Mouse (Mus musculus) limb, embryonic 15.5 days (tissue): ENCODE data around the gene Gm3252. TPM values are rescaled to one million over a fixed set of nuclear protein-coding genes. Genes with fewer than 3 reads are reported as not detected.
"Not testable (repeated sequence)": the region's sequence is repeated elsewhere in the genome, so short reads cannot be mapped to it uniquely, and the experiment has no call there.

Experiments
- ATAC-seq: fragments of 200-750 bp; cut with Nextera tagmentation; 2 replicates; pipeline ENCODE4 v1.8.0; 2017; ENCODE audit warnings: low read depth, moderate TSS enrichment; ENCODE audit not compliant: insufficient number of reproducible peaks, low FRiP score, low TSS enrichment
- H3K27ac ChIP-seq: fragments of 300-500 bp; sonication (generic); 2 replicates; pipeline ENCODE4 v1.5.1; 2015; ENCODE audit warnings: moderate library complexity, mild to moderate bottlenecking, inconsistent platforms
- H3K27me3 ChIP-seq: fragments of 300-500 bp; sonication (generic); 2 replicates; pipeline ENCODE4 v1.6.1; 2015; ENCODE audit warnings: inconsistent platforms
- H3K36me3 ChIP-seq: fragments of 300-500 bp; sonication (generic); 2 replicates; pipeline ENCODE4 v1.6.1; 2015; ENCODE audit warnings: inconsistent platforms
- H3K4me1 ChIP-seq: fragments of 300-500 bp; sonication (generic); 2 replicates; pipeline ENCODE4 v1.6.1; 2015; ENCODE audit warnings: inconsistent platforms
- H3K4me2 ChIP-seq: fragments of 300-500 bp; sonication (generic); 2 replicates; pipeline ENCODE4 v1.6.1; 2015; ENCODE audit warnings: mild to moderate bottlenecking, inconsistent platforms
- H3K4me3 ChIP-seq: fragments of 300-500 bp; sonication (generic); 2 replicates; pipeline ENCODE4 v1.5.1; 2015; ENCODE audit warnings: mild to moderate bottlenecking, inconsistent platforms
- H3K9ac ChIP-seq: fragments of 300-500 bp; sonication (generic); 2 replicates; pipeline ENCODE4 v1.6.1; 2015; ENCODE audit warnings: inconsistent platforms
- H3K9me3 ChIP-seq: fragments of 300-500 bp; sonication (generic); 2 replicates; pipeline ENCODE4 v1.6.1; 2016; ENCODE audit warnings: inconsistent platforms
- WGBS: fragments of 180-500 bp; shearing (Covaris S2); methylation state at CpG from one replicate; pipeline ENCODE4 v1.1.7; 2015; 5-methylcytosine and 5-hydroxymethylcytosine counted together
- polyA plus RNA-seq: library from polyadenylated mRNA; unstranded; fragments of >200 nt; fragmentation: Nextera tagmentation; extraction: Ambion mirVana; gene quantifications from 2 replicates; pipeline ENCODE4 v1.2.1, GENCODE M21; 2015

Gm3252 gene
- 0.14 TPM in 1 of 2 replicates, not detected in the other for polyA plus RNA-seq

- not testable (repeated sequence) for ATAC-seq, H3K36me3 ChIP-seq, H3K27me3 ChIP-seq, H3K9me3 ChIP-seq, H3K9ac ChIP-seq, H3K27ac ChIP-seq, H3K4me1 ChIP-seq
- Histone ChIP-seq H3K4me3 (peak within 1 kb of the TSS; percentile 26), H3K4me2 (peak within 1 kb of the TSS; percentile 38)
- WGBS, result 2% methylated on average over 6 of the region's 47 CpGs
Measured at GRCm38 (mm10) chr14:4726038-4726880, at the start of gene Gm3252. Gm3252 (plus strand) TSS chr14:4726775.

- H3K27ac ChIP-seq, H3K4me1 ChIP-seq, H3K9me3 ChIP-seq, H3K4me2 ChIP-seq, H3K4me3 ChIP-seq, H3K36me3 ChIP-seq, H3K9ac ChIP-seq, ATAC-seq, H3K27me3 ChIP-seq: not testable (repeated sequence)
- 75% methylated on average over 1 of the region's 2 CpGs for WGBS
Measured at GRCm38 (mm10) chr14:4708938-4709337, 17.6 kb upstream of the Gm3252 start, which contains the start of gene Gm7876. Gm7876 (plus strand) TSS chr14:4709238.

GRCm38 (mm10) chr14:4776037-4776436, 49.5 kb downstream of the Gm3252 start, which contains the start of gene Gm9602:
Gm9602 (plus strand) TSS chr14:4776337.
- not testable (repeated sequence) for H3K4me2 ChIP-seq, H3K27me3 ChIP-seq, H3K27ac ChIP-seq, H3K36me3 ChIP-seq, ATAC-seq, H3K4me3 ChIP-seq, H3K4me1 ChIP-seq, H3K9me3 ChIP-seq, H3K9ac ChIP-seq
- WGBS, result 50% methylated on average over 1 of the region's 2 CpGs

Other genes starting within 250 kb of the Gm3252 start
- gene Gm3182, start 245.0 kb upstream of the Gm3252 start, polyA plus RNA-seq, result not detected in 2 replicates
- not detected in 2 replicates for gene Gm3047, start 171.4 kb upstream of the Gm3252 start, polyA plus RNA-seq
- not detected in 2 replicates for gene Gm8159, start 94.4 kb upstream of the Gm3252 start, polyA plus RNA-seq
- gene Gm3239, start 62.6 kb upstream of the Gm3252 start, polyA plus RNA-seq, result not detected in 2 replicates
- gene Gm7876, start 17.5 kb upstream of the Gm3252 start, polyA plus RNA-seq, result not detected in 2 replicates
- gene Gm9602, start 49.6 kb downstream of the Gm3252 start, polyA plus RNA-seq, result not detected in 2 replicates
- not detected in 2 replicates for gene Gm3269, start 111.3 kb downstream of the Gm3252 start, polyA plus RNA-seq
- 0.31 and 0.47 TPM in 2 replicates for gene Gm3264, start 128.8 kb downstream of the Gm3252 start, polyA plus RNA-seq
- not detected in 2 replicates for gene Gm3278, start 165.6 kb downstream of the Gm3252 start, polyA plus RNA-seq